ENCODE assay signal across 12 mouse cellular contexts in the genomic region with DNA sequence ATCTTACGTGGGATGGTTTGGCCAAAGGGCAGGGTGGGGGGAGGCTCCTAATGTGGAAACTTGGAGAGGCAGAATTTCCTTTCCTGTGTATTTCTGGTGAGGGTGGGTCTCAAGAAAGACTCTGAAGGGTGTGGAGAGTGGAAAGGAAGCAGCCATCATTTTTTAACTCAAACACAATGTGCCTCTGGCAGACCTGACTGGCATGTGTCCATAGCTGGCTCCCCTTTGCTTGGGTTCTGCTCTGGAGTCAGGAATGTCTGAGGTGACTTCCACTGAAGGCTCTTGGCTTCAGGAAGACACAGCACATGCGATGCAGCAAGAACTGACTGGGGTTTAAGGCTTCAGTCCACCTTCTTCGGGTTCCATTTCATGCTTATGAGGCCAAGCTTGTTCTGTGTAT. TPM values are rescaled to one million over a fixed set of nuclear protein-coding genes. Genes with fewer than 3 reads are reported as not detected.
DNase-seq lines count a peak whose midpoint lies in the region; ATAC-seq and TF ChIP-seq lines count a peak whose summit lies in the region.
"Had no signal": no experiment of that assay in that cellular context is flagged by ENCODE, and none has a peak within 500 bp of the region (broad histone marks: within the 10 kb centered on the region; RNA-seq: fewer than 3 reads in every experiment).

No protein-coding gene starts in this region.

- H3K27ac ChIP-seq in heart, embryonic 16.5 days (ENCODE audit: low read length): 0 out of 2 replicates have a peak overlapping the region, but pooled peaks have one; percentile 9
- H3K27ac ChIP-seq in liver, postnatal 0 days (ENCODE audit: low read depth): 0 out of 2 replicates have a peak overlapping the region, but pooled peaks have one; percentile 49
- no peak overlapping the region for H3K27ac ChIP-seq in hindbrain, embryonic 14.5 days
- H3K27ac ChIP-seq in layer of hippocampus, adult 2 months: no peak overlapping the region
- H3K27ac ChIP-seq in neural tube, embryonic 15.5 days (replicated peaks): no peak overlapping the region
- H3K27ac ChIP-seq: hindbrain, postnatal 0 days had no signal

- H3K9ac ChIP-seq in heart, embryonic 16.5 days (ENCODE audit: low read length): no peak overlapping the region
- H3K9ac ChIP-seq in liver, postnatal 0 days (replicated peaks): no peak overlapping the region
- no peak overlapping the region for H3K9ac ChIP-seq in hindbrain, embryonic 14.5 days
- no peak overlapping the region for H3K9ac ChIP-seq in neural tube, embryonic 15.5 days (replicated peaks)

- no peak overlapping the region for H3K4me3 ChIP-seq in heart, embryonic 16.5 days (ENCODE audit: low read length)
- no peak overlapping the region for H3K4me3 ChIP-seq in liver, postnatal 0 days (ENCODE audit: low read depth, low read length)
- no peak overlapping the region for H3K4me3 ChIP-seq in hindbrain, embryonic 14.5 days (replicated peaks; ENCODE audit: low read length)
- H3K4me3 ChIP-seq in layer of hippocampus, adult 2 months: no peak overlapping the region
- H3K4me3 ChIP-seq in neural tube, embryonic 15.5 days (replicated peaks): no peak overlapping the region

- no peak for ATAC-seq in heart, embryonic 16.5 days (replicated peaks; ENCODE audit: extremely low read depth, insufficient read depth, low FRiP score)
- no peak for ATAC-seq in liver, postnatal 0 days
- no peak for ATAC-seq in hindbrain, embryonic 14.5 days (ENCODE audit: low FRiP score)
- no peak for ATAC-seq in neural tube, embryonic 15.5 days (ENCODE audit: low FRiP score)
- ATAC-seq: hindbrain, postnatal 0 days had no signal

- WGBS in heart, embryonic 16.5 days: 64% methylated on average over 3 of the region's 3 CpGs
- WGBS in liver, postnatal 0 days (ENCODE audit: insufficient replicate concordance): 62% methylated on average over 3 of the region's 3 CpGs
- WGBS in hindbrain, embryonic 14.5 days: 90% methylated on average over 3 of the region's 3 CpGs
- 76% methylated on average over 3 of the region's 3 CpGs for WGBS in neural tube, embryonic 15.5 days

- no peaks in the 10 kb centered on the region for H3K27me3 ChIP-seq in heart, embryonic 16.5 days (ENCODE audit: control insufficient read depth, insufficient read depth, low read length)
- H3K27me3 ChIP-seq in liver, postnatal 0 days (ENCODE audit: insufficient read depth, low read length): no peaks in the 10 kb centered on the region
- no peaks in the 10 kb centered on the region for H3K27me3 ChIP-seq in hindbrain, embryonic 14.5 days (ENCODE audit: control insufficient read depth, insufficient read depth, low read length)
- H3K27me3 ChIP-seq in neural tube, embryonic 15.5 days (replicated peaks): no peaks in the 10 kb centered on the region

- TF ChIP-seq CTCF in liver, postnatal 0 days (IDR thresholded peaks at IDR 0.05; ENCODE audit: low read depth): no peak
- TF ChIP-seq CTCF in layer of hippocampus, adult 2 months (conservative IDR thresholded peaks at IDR 0.05): no peak

- 0 out of 2 replicates have a peak, but pooled peaks cover 2% of the 10 kb centered on the region for H3K4me1 ChIP-seq in heart, embryonic 16.5 days (ENCODE audit: control insufficient read depth, insufficient read depth, low read length)
- H3K4me1 ChIP-seq in liver, postnatal 0 days (ENCODE audit: insufficient read depth): no peaks in the 10 kb centered on the region
- no peaks in the 10 kb centered on the region for H3K4me1 ChIP-seq in hindbrain, embryonic 14.5 days (replicated peaks; ENCODE audit: control insufficient read depth, insufficient read depth, low read length)
- no peaks in the 10 kb centered on the region for H3K4me1 ChIP-seq in neural tube, embryonic 15.5 days

- H3K9me3 ChIP-seq in heart, embryonic 16.5 days (replicated peaks; ENCODE audit: control insufficient read depth, low read length): no peaks in the 10 kb centered on the region
- H3K9me3 ChIP-seq in liver, postnatal 0 days (ENCODE audit: low read length): no peaks in the 10 kb centered on the region
- no peaks in the 10 kb centered on the region for H3K9me3 ChIP-seq in hindbrain, embryonic 14.5 days (ENCODE audit: control insufficient read depth, low read length)
- H3K9me3 ChIP-seq in neural tube, embryonic 15.5 days (replicated peaks): no peaks in the 10 kb centered on the region

- TF ChIP-seq EP300 in liver, postnatal 0 days (IDR thresholded peaks at IDR 0.05; ENCODE audit: low read depth): no peak

- H3K36me3 ChIP-seq in heart, embryonic 16.5 days (ENCODE audit: control insufficient read depth, insufficient read depth): no peaks in the 10 kb centered on the region
- no peaks in the 10 kb centered on the region for H3K36me3 ChIP-seq in liver, postnatal 0 days (replicated peaks; ENCODE audit: insufficient read depth, low read length)
- no peaks in the 10 kb centered on the region for H3K36me3 ChIP-seq in hindbrain, embryonic 14.5 days (replicated peaks; ENCODE audit: control insufficient read depth, insufficient read depth)
- H3K36me3 ChIP-seq in neural tube, embryonic 15.5 days: no peaks in the 10 kb centered on the region

- peak; percentile 47 to 66 for DNase-seq in kidney, postnatal 25 days
- DNase-seq in kidney, postnatal 4 days: no peak
- no peak for DNase-seq in liver, postnatal 0 days
- DNase-seq in lung, postnatal 4 days: peak; percentile 50 to 80
- no peak for DNase-seq in hindbrain, embryonic 14.5 days (ENCODE audit: low spot score)
- no peak for DNase-seq in layer of hippocampus, adult 2 months (ENCODE audit: low spot score in 2 of 2)
- DNase-seq: cerebellum, adult 9-11 months; thymus, adult 2 months had no signal

- H3K4me2 ChIP-seq in heart, embryonic 16.5 days (ENCODE audit: low read depth, low read length): no peak overlapping the region
- no peak overlapping the region for H3K4me2 ChIP-seq in liver, postnatal 0 days (ENCODE audit: low read depth, low read length)
- H3K4me2 ChIP-seq in hindbrain, embryonic 14.5 days (replicated peaks): no peak overlapping the region
- H3K4me2 ChIP-seq in neural tube, embryonic 15.5 days: no peak overlapping the region

RNA-seq across cellular contexts. Expression of a gene that starts 21.0 kb away (rescaled TPM):
- polyA plus RNA-seq in heart, embryonic 16.5 days (2015; fragmentation: Nextera tagmentation; extraction: Ambion mirVana): 42.5 and 43.6 TPM in 2 replicates
- polyA plus RNA-seq in liver, postnatal 0 days (2015; fragmentation: Nextera tagmentation; extraction: Ambion mirVana): 45.5 and 48.5 TPM in 2 replicates
- polyA plus RNA-seq in hindbrain, embryonic 14.5 days (2014; fragmentation: Nextera tagmentation; extraction: Ambion mirVana): 4.8 and 4.9 TPM in 2 replicates
- total RNA-seq in layer of hippocampus, adult 2 months (2021): under 1 TPM; 0.61 to 0.84 TPM
- 5.7 and 15.2 TPM in 2 replicates for polyA plus RNA-seq in neural tube, embryonic 15.5 days (2015; fragmentation: Nextera tagmentation; extraction: Ambion mirVana)

RNA-seq across cellular contexts. Expression of a gene that starts 28.8 kb away (rescaled TPM):
- polyA plus RNA-seq in heart, embryonic 16.5 days (2015; fragmentation: Nextera tagmentation; extraction: Ambion mirVana): 1.5 and 1.7 TPM in 2 replicates
- polyA plus RNA-seq in liver, postnatal 0 days (2015; fragmentation: Nextera tagmentation; extraction: Ambion mirVana): 0.14 and 0.31 TPM in 2 replicates
- polyA plus RNA-seq in hindbrain, embryonic 14.5 days (2014; fragmentation: Nextera tagmentation; extraction: Ambion mirVana): 3.8 and 4.5 TPM in 2 replicates
- total RNA-seq in layer of hippocampus, adult 2 months (2021): 10 to 100 TPM; 85.9 to 88.8 TPM
- polyA plus RNA-seq in neural tube, embryonic 15.5 days (2015; fragmentation: Nextera tagmentation; extraction: Ambion mirVana): 3.6 and 3.9 TPM in 2 replicates
- polyA plus RNA-seq: liver, embryonic 16.5 days had no signal

Comparison
In these comparisons a context has a peak if more than half of its experiments do, and no peak if none do; other contexts are left out.
1. DNase-seq: peak in kidney, postnatal 25 days (2 of 2) and lung, postnatal 4 days (2 of 2); none in kidney, postnatal 4 days (0 of 2), liver, postnatal 0 days (single experiment), hindbrain, embryonic 14.5 days (single experiment) and layer of hippocampus, adult 2 months (0 of 2).
2. H3K27ac ChIP-seq: peak in heart, embryonic 16.5 days (single experiment) and liver, postnatal 0 days (single experiment); none in hindbrain, embryonic 14.5 days (single experiment), layer of hippocampus, adult 2 months (single experiment) and neural tube, embryonic 15.5 days (single experiment).